In the genomic region with DNA sequence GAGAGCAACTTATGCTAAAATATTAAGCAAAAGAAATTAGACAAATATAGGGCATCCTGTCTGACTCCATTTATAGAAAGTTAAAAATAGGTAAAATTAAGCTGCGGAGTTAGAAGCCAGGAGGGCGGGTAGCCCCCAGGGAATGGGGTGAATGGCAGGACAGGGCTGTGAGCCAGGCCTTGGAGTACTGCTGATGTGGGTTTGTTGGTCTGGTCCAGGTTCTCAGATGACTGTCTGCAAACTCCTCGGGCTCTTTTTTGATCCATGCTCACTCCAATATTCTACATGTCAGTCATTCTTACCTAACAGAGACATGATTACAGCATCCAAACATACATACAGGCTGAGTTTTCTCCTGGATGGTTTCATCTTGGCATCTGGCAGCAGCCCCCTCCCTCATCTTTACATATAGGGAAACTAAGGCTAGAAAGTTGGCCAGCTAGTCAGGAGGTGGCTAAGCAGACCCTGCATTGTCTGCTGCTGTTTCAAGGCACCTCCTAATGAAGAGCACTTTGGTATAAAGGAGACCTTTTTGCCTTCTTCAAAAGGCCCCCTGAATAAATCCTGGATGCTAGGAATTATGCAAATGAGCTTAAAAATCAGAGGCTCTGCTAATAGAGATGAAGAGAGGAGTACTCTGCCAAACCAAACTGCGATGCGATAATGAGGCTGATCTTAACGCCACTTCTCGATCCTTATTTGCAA, we compare ENCODE assay signal across 19 mouse cellular contexts.
DNase-seq lines count a peak whose midpoint lies in the region; ATAC-seq and TF ChIP-seq lines count a peak whose summit lies in the region.
"Had no signal": no experiment of that assay in that cellular context is flagged by ENCODE, and none has a peak within 500 bp of the region (broad histone marks: within the 10 kb centered on the region; RNA-seq: fewer than 3 reads in every experiment).

No protein-coding gene starts in this region.

- H3K36me3 ChIP-seq in heart, embryonic 11.5 days (ENCODE audit: control insufficient read depth, insufficient read depth, low read length), result no peaks in the 10 kb centered on the region
- H3K36me3 ChIP-seq in forebrain, embryonic 15.5 days, result no peaks in the 10 kb centered on the region
- H3K36me3 ChIP-seq in neural tube, embryonic 15.5 days, result no peaks in the 10 kb centered on the region
- H3K36me3 ChIP-seq: embryonic facial prominence, embryonic 13.5 days; heart, embryonic 10.5 days; limb, embryonic 13.5 days; liver, embryonic 12.5 days had no signal

- no peak overlapping the region for H3K9ac ChIP-seq in heart, embryonic 11.5 days (ENCODE audit: low read depth, low read length)
- no peak overlapping the region for H3K9ac ChIP-seq in forebrain, embryonic 15.5 days (replicated peaks)
- no peak overlapping the region for H3K9ac ChIP-seq in neural tube, embryonic 15.5 days (replicated peaks)
- H3K9ac ChIP-seq: embryonic facial prominence, embryonic 13.5 days; limb, embryonic 13.5 days; liver, embryonic 12.5 days had no signal

- ATAC-seq in heart, embryonic 11.5 days (replicated peaks; ENCODE audit: insufficient number of reproducible peaks, low FRiP score, low TSS enrichment), result no peak
- ATAC-seq in forebrain, embryonic 15.5 days (replicated peaks), result peak; percentile 76
- ATAC-seq in neural tube, embryonic 15.5 days (ENCODE audit: low FRiP score), result no peak
- ATAC-seq: liver, embryonic 12.5 days had no signal

- 79% methylated on average over 7 of the region's 7 CpGs for WGBS in heart, embryonic 11.5 days (ENCODE audit: insufficient replicate concordance)
- 18% methylated on average over 7 of the region's 7 CpGs for WGBS in forebrain, embryonic 15.5 days
- 85% methylated on average over 7 of the region's 7 CpGs for WGBS in neural tube, embryonic 15.5 days

- H3K4me1 ChIP-seq in heart, embryonic 11.5 days (ENCODE audit: control insufficient read depth, insufficient read depth, low read length), result no peaks in the 10 kb centered on the region
- H3K4me1 ChIP-seq in forebrain, embryonic 15.5 days, result peaks cover 16% of the 10 kb centered on the region
- no peaks in the 10 kb centered on the region for H3K4me1 ChIP-seq in neural tube, embryonic 15.5 days
- H3K4me1 ChIP-seq: heart, embryonic 10.5 days; limb, embryonic 13.5 days; liver, embryonic 12.5 days had no signal

- peak; percentile 23 for DNase-seq in adrenal gland, postnatal 14 days
- DNase-seq in adrenal gland, adult 18-20 months (ENCODE audit: low spot score in 2 of 2), result no peak
- peak; percentile 87 for DNase-seq in heart, adult 11 months
- DNase-seq in brain, embryonic 14.5 days (ENCODE audit: low read depth), result peak; percentile 92
- no peak for DNase-seq in spleen, adult 18-20 months
- DNase-seq: cerebellum, adult 18-20 months; cerebellum, postnatal 14 days; kidney, adult 18-20 months; kidney, postnatal 4 days; lung, adult 18-20 months; lung, postnatal 10 days had no signal

- TF ChIP-seq CTCF in brain, embryonic 14.5 days (IDR thresholded peaks at IDR 0.05; ENCODE audit: borderline replicate concordance, extremely low read depth, insufficient read depth, insufficient read length), result no peak

- no peak for TF ChIP-seq POLR2A in brain, embryonic 14.5 days (IDR thresholded peaks at IDR 0.05; ENCODE audit: borderline replicate concordance, extremely low read depth, insufficient read depth, insufficient read length, poor library complexity, severe bottlenecking)

- no peak overlapping the region for H3K4me2 ChIP-seq in heart, embryonic 11.5 days
- H3K4me2 ChIP-seq in forebrain, embryonic 15.5 days (replicated peaks), result no peak overlapping the region; the same call in 1 of the 2 replicates
- no peak overlapping the region for H3K4me2 ChIP-seq in neural tube, embryonic 15.5 days
- H3K4me2 ChIP-seq: embryonic facial prominence, embryonic 13.5 days; limb, embryonic 13.5 days; liver, embryonic 12.5 days had no signal

- H3K4me3 ChIP-seq in heart, embryonic 11.5 days (ENCODE audit: low read depth, low read length), result no peak overlapping the region
- no peak overlapping the region for H3K4me3 ChIP-seq in forebrain, embryonic 15.5 days
- no peak overlapping the region for H3K4me3 ChIP-seq in neural tube, embryonic 15.5 days (replicated peaks)
- H3K4me3 ChIP-seq: embryonic facial prominence, embryonic 13.5 days; heart, embryonic 10.5 days; limb, embryonic 13.5 days; liver, embryonic 12.5 days had no signal

- H3K27me3 ChIP-seq in heart, embryonic 11.5 days (ENCODE audit: control insufficient read depth, insufficient read depth, low read length), result no peaks in the 10 kb centered on the region
- H3K27me3 ChIP-seq in forebrain, embryonic 15.5 days, result no peaks in the 10 kb centered on the region
- H3K27me3 ChIP-seq in neural tube, embryonic 15.5 days (replicated peaks), result no peaks in the 10 kb centered on the region
- H3K27me3 ChIP-seq: embryonic facial prominence, embryonic 13.5 days; limb, embryonic 13.5 days; liver, embryonic 12.5 days had no signal

- H3K27ac ChIP-seq in heart, embryonic 11.5 days (ENCODE audit: low read depth, low read length), result no peak overlapping the region
- peak overlapping the region; percentile 62 for H3K27ac ChIP-seq in forebrain, embryonic 15.5 days (replicated peaks)
- no peak overlapping the region for H3K27ac ChIP-seq in neural tube, embryonic 15.5 days (replicated peaks)
- H3K27ac ChIP-seq: embryonic facial prominence, embryonic 13.5 days; heart, embryonic 10.5 days; limb, embryonic 13.5 days; liver, embryonic 12.5 days; stomach, postnatal 0 days had no signal

- no peaks in the 10 kb centered on the region for H3K9me3 ChIP-seq in heart, embryonic 11.5 days (replicated peaks; ENCODE audit: control insufficient read depth, low read length)
- H3K9me3 ChIP-seq in forebrain, embryonic 15.5 days, result no peaks in the 10 kb centered on the region
- no peaks in the 10 kb centered on the region for H3K9me3 ChIP-seq in neural tube, embryonic 15.5 days (replicated peaks)
- H3K9me3 ChIP-seq: embryonic facial prominence, embryonic 13.5 days; heart, embryonic 10.5 days; limb, embryonic 13.5 days; liver, embryonic 12.5 days had no signal

Comparison
In these comparisons a context has a peak if more than half of its experiments do, and no peak if none do; other contexts are left out.
1. DNase-seq: peak in adrenal gland, postnatal 14 days (single experiment), heart, adult 11 months (single experiment) and brain, embryonic 14.5 days (single experiment); none in adrenal gland, adult 18-20 months (0 of 2) and spleen, adult 18-20 months (0 of 2).